Mouse (Mus musculus) lung, embryonic 16.5 days (tissue): ENCODE measurements around the gene Glod5. TPM values are rescaled to one million over a fixed set of nuclear protein-coding genes. Genes with fewer than 3 reads are reported as not detected.
"Not testable (repeated sequence)": the region's sequence is repeated elsewhere in the genome, so short reads cannot be mapped to it uniquely, and the experiment has no call there.

ENCODE experiments used
- ATAC-seq: fragments of 200-750 bp; cut with Nextera tagmentation; 2 replicates; pipeline ENCODE4 v1.8.0; 2017; ENCODE audit warnings: low read depth, mild to moderate bottlenecking, moderate library complexity
- H3K27ac ChIP-seq: fragments of 300-500 bp; sonication (generic); 2 replicates; pipeline ENCODE4 v1.5.1; 2014; ENCODE audit warnings: mild to moderate bottlenecking, control low read depth, low read length
- H3K27me3 ChIP-seq: fragments of 300-500 bp; sonication (generic); 2 replicates; pipeline ENCODE4 v1.6.1; 2014; ENCODE audit warnings: low read depth, low read length, mixed read lengths; ENCODE audit not compliant: control insufficient read depth, insufficient read depth
- H3K36me3 ChIP-seq: fragments of 300-500 bp; sonication (generic); 2 replicates; pipeline ENCODE4 v1.6.1; 2014; ENCODE audit warnings: low read length; ENCODE audit not compliant: control insufficient read depth, insufficient read depth
- H3K4me1 ChIP-seq: fragments of 300-500 bp; sonication (generic); replicated peaks from 2 replicates; pipeline ENCODE4 v1.6.1; 2014; ENCODE audit warnings: low read length, mixed read lengths; ENCODE audit not compliant: control insufficient read depth, insufficient read depth
- H3K4me2 ChIP-seq: fragments of 300-500 bp; sonication (generic); 2 replicates; pipeline ENCODE4 v1.6.1; 2014; ENCODE audit warnings: low read depth, low read length, control low read depth
- H3K4me3 ChIP-seq: fragments of 300-500 bp; sonication (generic); 2 replicates; pipeline ENCODE4 v1.5.1; 2014; ENCODE audit warnings: mild to moderate bottlenecking, low read length, control low read depth
- H3K9ac ChIP-seq: fragments of 300-500 bp; sonication (generic); 2 replicates; pipeline ENCODE4 v1.6.1; 2014; ENCODE audit warnings: low read length, control low read depth
- H3K9me3 ChIP-seq: fragments of 300-500 bp; sonication (generic); 2 replicates; pipeline ENCODE4 v1.6.1; 2016; ENCODE audit warnings: low read length; ENCODE audit not compliant: control insufficient read depth
- WGBS: fragments of 180-500 bp; shearing (Covaris S2); extraction: QIAGEN DNeasy Blood & Tissue Kit; methylation state at CpG from one replicate; pipeline ENCODE4 v1.1.7; 2014; 5-methylcytosine and 5-hydroxymethylcytosine counted together
- polyA plus RNA-seq: library from polyadenylated mRNA; unstranded; fragments of >200 nt; fragmentation: Nextera tagmentation; extraction: Ambion mirVana; gene quantifications from 2 replicates; pipeline ENCODE4 v1.2.1, GENCODE M21; 2015

The Glod5 gene
- polyA plus RNA-seq: not detected in 2 replicates

DNA sequence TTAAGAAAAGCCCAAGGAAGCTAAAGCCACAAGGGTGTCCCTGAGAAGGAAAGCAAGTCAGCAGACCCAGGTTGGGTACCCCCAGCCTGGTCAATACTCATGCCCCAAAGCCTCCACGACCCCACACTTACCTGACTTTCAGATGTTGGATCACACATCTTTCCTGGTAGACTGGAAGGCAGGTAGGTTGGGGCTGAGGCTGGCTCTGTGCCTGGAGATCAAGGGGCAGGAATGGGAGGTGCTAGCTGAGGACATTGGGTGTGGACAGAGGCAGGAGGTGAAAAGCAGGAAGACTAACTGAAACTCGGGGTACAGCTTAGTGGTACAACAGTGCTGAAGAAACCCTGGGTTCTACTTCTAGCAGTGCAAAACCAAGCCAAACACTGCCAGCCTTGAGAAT lies at the start of gene Glod5:
Gene Glod5 (minus strand): TSS at position 207 of the 400 bp plus-strand sequence.
- no peaks in the 10 kb centered on the region for H3K9me3 ChIP-seq
- H3K27ac ChIP-seq: no peak within 1 kb of the TSS
- no peak for ATAC-seq
- H3K27me3 ChIP-seq: no peaks in the 10 kb centered on the region
- no peaks in the 10 kb centered on the region for H3K36me3 ChIP-seq
- H3K4me2 ChIP-seq: no peak within 1 kb of the TSS
- WGBS: 40% methylated on average over 2 of the region's 2 CpGs
- H3K4me3 ChIP-seq: no peak within 1 kb of the TSS
- no peak within 1 kb of the TSS for H3K9ac ChIP-seq
- H3K4me1 ChIP-seq: no peaks in the 10 kb centered on the region

GRCm38 (mm10) chrX:8051044-8051781 lies 32.9 kb upstream of the Glod5 start:
- not testable (repeated sequence) for H3K9ac ChIP-seq, H3K36me3 ChIP-seq, H3K4me2 ChIP-seq, H3K4me3 ChIP-seq, H3K27ac ChIP-seq, H3K27me3 ChIP-seq, ATAC-seq, H3K4me1 ChIP-seq, H3K9me3 ChIP-seq
- 79% methylated on average over 7 of the region's 8 CpGs for WGBS

DNA sequence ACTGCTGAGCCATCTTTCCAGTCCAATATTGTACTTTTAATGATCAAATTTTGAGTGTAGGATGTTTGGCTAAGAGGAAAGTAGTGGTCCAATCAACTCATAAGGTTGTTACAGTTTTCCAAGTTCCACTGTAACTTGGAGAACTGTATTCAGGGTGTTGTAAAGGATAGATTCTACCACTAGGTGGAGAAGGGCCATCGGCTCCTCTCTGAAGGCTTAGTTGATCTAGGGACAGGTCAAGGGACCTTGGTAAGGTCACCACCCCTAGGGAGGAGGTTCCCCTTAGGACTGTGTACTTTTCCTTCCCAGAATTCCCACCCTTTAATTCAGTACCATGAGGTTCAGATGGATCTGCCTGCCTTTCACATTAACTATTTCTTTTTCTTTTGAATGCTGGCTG lies 14.7 kb upstream of the Glod5 start:
- ATAC-seq: no peak
- Histone ChIP-seq H3K27me3 (no peaks in the 10 kb centered on the region), H3K9me3 (no peaks in the 10 kb centered on the region), H3K27ac (no peak overlapping the region), H3K4me2 (no peak overlapping the region), H3K36me3 (no peaks in the 10 kb centered on the region), H3K9ac (no peak overlapping the region), H3K4me1 (no peaks in the 10 kb centered on the region), H3K4me3 (no peak overlapping the region)
- 80% methylated on average over 1 of the region's 1 CpGs for WGBS

DNA sequence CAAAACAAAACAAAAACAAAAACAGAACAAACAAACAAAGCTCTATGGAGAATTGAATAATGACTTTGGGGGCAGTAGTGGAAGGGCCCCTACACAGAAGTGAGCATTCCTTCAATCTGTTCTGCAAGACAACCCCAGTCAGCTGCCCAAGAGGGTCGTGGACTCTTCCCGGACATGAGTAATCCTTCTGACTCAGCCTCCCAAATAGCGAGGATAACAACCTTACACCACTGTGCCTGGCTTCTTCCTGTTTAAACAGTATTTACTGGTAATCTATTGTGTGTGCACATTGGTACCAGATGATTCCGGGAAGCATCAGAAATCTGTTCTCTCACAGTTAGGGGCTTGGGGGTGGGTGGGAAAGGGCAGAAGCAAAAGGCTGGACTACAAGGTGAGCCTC lies 8.5 kb upstream of the Glod5 start:
- Histone ChIP-seq H3K9ac (no peak overlapping the region), H3K9me3 (no peaks in the 10 kb centered on the region), H3K4me3 (no peak overlapping the region), H3K4me1 (no peaks in the 10 kb centered on the region), H3K27me3 (no peaks in the 10 kb centered on the region), H3K36me3 (no peaks in the 10 kb centered on the region), H3K4me2 (no peak overlapping the region), H3K27ac (no peak overlapping the region)
- 58% methylated on average over 4 of the region's 4 CpGs for WGBS
- ATAC-seq: no peak

DNA sequence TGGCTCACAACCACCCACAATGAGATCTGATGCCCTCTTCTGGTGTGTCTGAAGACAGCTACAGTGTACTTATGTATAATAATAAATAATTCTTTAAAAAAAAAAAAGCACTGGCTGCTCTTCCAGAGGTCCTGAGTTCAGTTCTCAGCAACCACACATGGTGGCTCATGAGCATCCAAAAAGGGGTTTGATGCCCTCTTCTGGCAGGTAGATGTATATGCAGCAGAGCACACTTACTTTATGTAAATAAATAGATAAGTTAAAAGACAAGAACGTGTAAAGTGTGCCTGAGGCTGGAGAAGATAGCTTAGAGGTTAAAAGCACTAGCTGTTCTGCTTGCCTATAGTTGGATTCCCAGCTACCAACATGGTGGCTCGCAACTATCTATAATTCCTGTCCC lies 6.5 kb upstream of the Glod5 start:
- Histone ChIP-seq H3K27me3 (no peaks in the 10 kb centered on the region), H3K9me3 (no peaks in the 10 kb centered on the region), H3K9ac (no peak overlapping the region), H3K4me2 (no peak overlapping the region), H3K36me3 (no peaks in the 10 kb centered on the region), H3K4me3 (no peak overlapping the region), H3K4me1 (no peaks in the 10 kb centered on the region), H3K27ac (no peak overlapping the region)
- no peak for ATAC-seq
- 64% methylated on average over 2 of the region's 2 CpGs for WGBS

- WGBS: 82% methylated on average over 2 of the region's 2 CpGs
- H3K9me3 ChIP-seq: no peaks in the 10 kb centered on the region
- H3K27me3 ChIP-seq: no peaks in the 10 kb centered on the region
- no peaks in the 10 kb centered on the region for H3K36me3 ChIP-seq
- no peak overlapping the region for H3K4me2 ChIP-seq
- no peak overlapping the region for H3K9ac ChIP-seq
- no peak overlapping the region for H3K27ac ChIP-seq
- H3K4me3 ChIP-seq: no peak overlapping the region
- no peaks in the 10 kb centered on the region for H3K4me1 ChIP-seq
- no peak for ATAC-seq
These were observed 2.0 kb upstream of the Glod5 start for GRCm38 (mm10) chrX:8020111-8020778.

GRCm38 (mm10) chrX:8017142-8017541 lies 1.1 kb downstream of the Glod5 start:
- Histone ChIP-seq H3K27ac (no peak overlapping the region), H3K4me1 (no peaks in the 10 kb centered on the region), H3K4me3 (no peak overlapping the region), H3K9me3 (no peaks in the 10 kb centered on the region), H3K36me3 (no peaks in the 10 kb centered on the region), H3K9ac (no peak overlapping the region), H3K4me2 (no peak overlapping the region), H3K27me3 (no peaks in the 10 kb centered on the region)
- no peak for ATAC-seq
- WGBS: 9% methylated on average over 5 of the region's 5 CpGs

DNA sequence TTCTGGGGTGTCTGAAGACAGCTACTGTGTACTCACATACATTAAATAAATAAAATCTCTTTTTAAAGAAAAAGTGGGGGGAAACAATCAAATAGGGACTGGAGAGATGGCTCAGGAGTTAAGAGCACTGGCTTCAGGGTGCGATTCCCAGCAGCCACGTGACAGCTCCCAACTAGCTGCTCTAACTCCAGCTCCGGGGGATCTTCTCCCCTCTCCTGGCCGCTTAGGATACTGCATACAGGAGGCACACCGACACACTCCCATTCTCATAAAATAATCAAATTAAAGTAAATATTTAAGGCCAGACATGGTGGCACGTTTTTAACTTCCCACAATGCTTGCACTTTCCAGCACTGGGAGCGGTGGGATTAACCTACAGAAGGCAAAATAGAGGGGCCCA lies 2.6 kb downstream of the Glod5 start:
- H3K9me3 ChIP-seq, H3K4me1 ChIP-seq, H3K4me3 ChIP-seq, H3K9ac ChIP-seq, H3K36me3 ChIP-seq, H3K27me3 ChIP-seq, ATAC-seq, H3K4me2 ChIP-seq, H3K27ac ChIP-seq: not testable (repeated sequence)
- 15% methylated on average over 7 of the region's 7 CpGs for WGBS

GRCm38 (mm10) chrX:8013569-8014314 lies 4.5 kb downstream of the Glod5 start:
- H3K27me3 ChIP-seq: no peaks in the 10 kb centered on the region
- no peak for ATAC-seq
- H3K36me3 ChIP-seq: no peaks in the 10 kb centered on the region
- H3K4me3 ChIP-seq: no peak overlapping the region
- H3K27ac ChIP-seq: no peak overlapping the region
- H3K9me3 ChIP-seq: no peaks in the 10 kb centered on the region
- no peak overlapping the region for H3K9ac ChIP-seq
- no peaks in the 10 kb centered on the region for H3K4me1 ChIP-seq
- H3K4me2 ChIP-seq: no peak overlapping the region
- WGBS: 43% methylated on average over 8 of the region's 8 CpGs
